Mouse (Mus musculus) natural killer cell, adult 2 months (primary cell): ENCODE measurements around the gene Arhgef16.

Experiments
- DNase-seq, 2 experiments: peaks; one replicate each; pipeline ENCODE4 v3.0.0; 2022; ENCODE audit warnings: low spot score in 2 of 2

Arhgef16 gene

GRCm38 (mm10) chr4:154293735-154294201, 7.7 kb downstream of the Arhgef16 start:
- DNase-seq, result no peak

- DNase-seq, result no peak
Measured at GRCm38 (mm10) chr4:154283671-154284070, 17.8 kb downstream of the Arhgef16 start.

- DNase-seq, result no peak
Measured at GRCm38 (mm10) chr4:154279481-154279880, 22.0 kb downstream of the Arhgef16 start.

GRCm38 (mm10) chr4:154273000-154273399, 28.5 kb downstream of the Arhgef16 start:
- peak; percentile 9 to 10 for DNase-seq

GRCm38 (mm10) chr4:154269520-154269919, 32.0 kb downstream of the Arhgef16 start:
- no peak for DNase-seq

GRCm38 (mm10) chr4:154267511-154267910, 34.0 kb downstream of the Arhgef16 start:
- DNase-seq, result no peak

- DNase-seq, result no peak
Measured at GRCm38 (mm10) chr4:154262071-154262470, 39.4 kb downstream of the Arhgef16 start.

GRCm38 (mm10) chr4:154260755-154261154, 40.7 kb downstream of the Arhgef16 start:
- no peak for DNase-seq

GRCm38 (mm10) chr4:154252537-154253255, 48.8 kb downstream of the Arhgef16 start:
- DNase-seq, result no peak

- DNase-seq, result no peak
Measured at GRCm38 (mm10) chr4:154249316-154249715, 52.2 kb downstream of the Arhgef16 start.

GRCm38 (mm10) chr4:154248092-154248805, 53.2 kb downstream of the Arhgef16 start:
- DNase-seq, result no peak

GRCm38 (mm10) chr4:154247207-154248091, 54.0 kb downstream of the Arhgef16 start:
- DNase-seq, result no peak

- DNase-seq, result peak; percentile 45 to 47
Measured at GRCm38 (mm10) chr4:154246115-154247040, 55.1 kb downstream of the Arhgef16 start.

GRCm38 (mm10) chr4:154245342-154245741, 56.1 kb downstream of the Arhgef16 start:
- no peak for DNase-seq

- DNase-seq, result no peak
Measured at GRCm38 (mm10) chr4:154240608-154241007, 60.9 kb downstream of the Arhgef16 start.

- DNase-seq, result no peak
Measured at GRCm38 (mm10) chr4:154239199-154239598, 62.3 kb downstream of the Arhgef16 start.

GRCm38 (mm10) chr4:154237306-154237705, 64.2 kb downstream of the Arhgef16 start:
- DNase-seq, result no peak

- DNase-seq, result no peak
Measured at GRCm38 (mm10) chr4:154236893-154237292, 64.6 kb downstream of the Arhgef16 start.

GRCm38 (mm10) chr4:154236001-154236400, 65.5 kb downstream of the Arhgef16 start:
- DNase-seq, result no peak

GRCm38 (mm10) chr4:154232295-154232694, 69.2 kb downstream of the Arhgef16 start:
- DNase-seq, result no peak

- DNase-seq, result no peak
Measured at GRCm38 (mm10) chr4:154231380-154231779, 70.1 kb downstream of the Arhgef16 start.
